Mouse (Mus musculus): ENCODE data around the gene Nadsyn1. TPM values are rescaled to one million over a fixed set of nuclear protein-coding genes. Genes with fewer than 3 reads are reported as not detected.

The Nadsyn1 gene
- total RNA-seq, 4 experiments from 2014 or later = 5.4 to 7.8 (median 5.7) TPM

DNA sequence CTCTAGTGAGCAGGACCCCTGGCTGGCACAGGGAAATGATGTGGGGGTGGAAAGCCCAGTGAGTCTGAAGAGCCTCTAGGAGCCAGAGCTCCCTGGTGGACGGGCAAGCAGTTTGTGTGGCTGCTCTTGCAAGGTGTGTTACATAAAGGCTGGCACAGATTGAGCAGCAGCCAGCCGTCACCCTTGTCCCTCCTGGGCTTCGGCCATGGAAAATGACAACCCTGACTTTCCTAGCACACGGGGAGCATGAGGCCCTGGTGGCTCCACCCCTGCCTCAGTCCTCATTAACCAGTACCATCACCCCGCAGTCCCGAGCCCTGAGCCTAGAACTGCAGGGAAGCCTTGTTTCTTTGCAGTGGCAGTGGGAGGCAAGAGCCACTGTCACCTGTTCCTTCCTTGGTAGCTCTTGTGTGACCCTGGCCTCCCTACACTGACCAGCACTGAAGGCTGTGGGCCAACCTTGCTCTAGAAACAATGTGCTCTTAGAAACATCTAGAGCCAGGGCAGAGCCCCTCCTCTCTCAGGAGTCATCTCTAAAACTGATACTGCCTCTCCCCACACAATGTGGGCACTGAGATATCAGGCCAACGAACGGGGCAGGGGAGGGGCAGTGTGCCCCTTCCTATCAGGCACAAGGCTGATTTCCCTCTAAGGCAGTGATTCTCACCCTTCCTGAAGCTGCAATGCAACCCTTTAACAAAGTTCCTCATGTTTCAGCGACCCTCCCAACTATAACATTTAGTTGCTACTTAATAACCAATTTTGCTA, 67.1 kb downstream of the Nadsyn1 start:
- DNase-seq (ENCODE audit: low spot score in 2 of 2) = no peak

DNA sequence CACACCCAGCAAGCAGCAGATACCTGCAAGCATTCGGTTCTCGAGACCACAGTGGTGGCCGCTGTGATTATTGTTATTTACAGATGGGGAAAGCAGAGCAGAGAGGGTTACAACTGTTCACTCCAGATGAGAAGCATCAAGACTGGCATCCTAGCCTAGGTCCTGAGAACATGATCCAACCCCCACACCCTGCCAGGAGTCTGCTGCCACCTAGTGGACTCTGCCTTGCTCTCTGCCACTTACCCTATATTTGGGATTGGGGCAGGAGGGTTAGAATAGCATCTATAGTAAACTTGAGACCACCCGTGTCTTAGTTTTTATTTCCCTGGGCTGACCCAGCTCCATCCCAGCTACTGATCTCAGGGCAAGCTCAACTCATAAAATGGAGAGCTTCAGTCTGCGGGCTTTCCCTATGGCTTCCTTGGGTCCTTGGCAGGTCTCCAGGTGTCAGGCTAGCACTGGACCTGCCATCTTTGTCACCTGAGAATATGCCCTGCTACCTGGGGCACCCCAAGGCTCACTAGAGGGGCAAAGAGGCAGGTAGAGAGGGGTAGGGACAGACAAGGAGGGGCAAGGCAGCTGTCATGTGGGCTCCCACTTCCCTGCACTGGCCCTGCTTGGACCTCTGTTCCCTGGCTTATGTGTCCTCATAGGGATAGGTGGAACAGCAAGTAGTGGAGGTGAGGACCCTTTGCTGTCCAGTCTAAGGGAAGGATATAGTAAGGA, 68.5 kb downstream of the Nadsyn1 start:
- no peak for DNase-seq (ENCODE audit: low spot score in 2 of 2)

DNA sequence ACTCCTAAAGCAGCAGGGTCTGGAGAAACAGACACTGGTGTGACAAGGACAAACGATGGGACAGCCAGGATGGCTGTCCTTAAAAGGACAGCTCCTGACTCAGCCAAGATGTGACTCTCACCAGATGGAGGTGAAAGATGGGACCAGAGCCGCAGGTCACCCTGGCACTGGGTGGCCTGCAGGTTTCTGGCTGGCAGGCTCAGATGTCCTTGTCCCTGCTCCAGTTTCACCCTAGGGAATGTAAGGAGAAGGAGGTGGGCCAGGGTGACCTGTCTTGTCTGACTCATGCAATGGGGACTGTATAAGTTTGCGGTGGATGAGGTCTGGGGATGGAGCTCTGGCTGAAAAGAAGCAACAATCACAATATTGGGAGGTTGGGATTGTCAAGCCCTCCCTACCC, 70.0 kb downstream of the Nadsyn1 start:
- DNase-seq (ENCODE audit: low spot score in 2 of 2) = no peak

DNA sequence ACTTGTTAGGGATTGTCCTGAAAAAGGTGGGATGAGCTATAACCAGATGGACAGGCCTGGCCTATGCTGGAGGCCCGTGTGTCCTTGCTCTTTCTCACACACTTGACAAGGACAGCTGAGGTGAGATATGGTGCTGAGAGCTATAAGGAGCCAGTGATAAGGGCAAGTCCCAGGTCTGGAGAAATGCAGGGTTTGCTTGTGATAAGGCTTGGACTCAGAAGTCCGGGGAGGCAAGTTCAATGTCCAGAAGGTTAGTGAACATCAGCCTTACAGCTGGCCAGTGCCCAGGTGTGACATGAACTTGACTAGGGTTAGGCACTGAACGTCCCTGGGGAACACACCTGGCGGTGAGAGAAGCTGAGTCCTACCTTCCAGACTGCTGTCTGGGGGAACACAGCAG, 70.6 kb downstream of the Nadsyn1 start:
- no peak for DNase-seq (ENCODE audit: low spot score in 2 of 2)

DNA sequence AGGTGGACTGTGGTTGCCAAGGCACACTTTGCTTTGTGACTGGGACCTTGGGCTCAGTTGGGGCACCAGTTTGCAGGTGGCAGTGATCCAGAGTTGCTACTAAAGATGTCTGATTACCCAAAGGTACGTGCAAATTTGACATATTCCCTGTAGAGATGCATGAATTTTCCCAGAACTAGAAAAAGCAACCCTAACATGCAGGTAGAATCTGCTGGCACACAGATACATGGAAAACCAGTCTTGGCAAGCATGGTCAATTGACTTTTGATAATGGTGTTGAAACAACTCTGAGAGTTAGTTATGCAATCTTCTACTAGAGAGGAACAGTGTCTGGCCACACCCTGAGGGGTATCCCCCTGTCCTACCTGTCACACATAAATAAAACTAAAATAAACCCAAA, 71.3 kb downstream of the Nadsyn1 start:
- no peak for DNase-seq (ENCODE audit: low spot score in 2 of 2)

DNA sequence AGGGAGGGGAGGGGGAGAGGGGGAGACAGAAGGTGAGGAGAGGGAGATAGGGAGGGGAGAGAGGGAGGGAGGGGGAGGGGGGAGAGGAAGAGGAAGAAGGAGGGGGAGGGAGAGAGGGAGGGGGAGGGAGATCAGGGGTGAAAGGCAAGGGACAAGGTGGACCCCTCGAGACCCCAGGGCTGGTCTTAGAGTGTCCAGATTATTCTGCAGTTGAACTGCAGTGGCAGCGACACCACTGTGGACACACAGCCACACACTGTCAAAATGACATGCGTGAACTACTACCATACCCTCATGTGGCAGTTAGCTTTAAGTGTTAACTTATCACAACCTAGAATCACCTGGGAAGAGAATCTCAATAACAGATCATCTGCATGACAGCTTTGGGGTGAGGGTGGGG, 73.6 kb downstream of the Nadsyn1 start:
- no peak for DNase-seq (ENCODE audit: low spot score in 2 of 2)

DNA sequence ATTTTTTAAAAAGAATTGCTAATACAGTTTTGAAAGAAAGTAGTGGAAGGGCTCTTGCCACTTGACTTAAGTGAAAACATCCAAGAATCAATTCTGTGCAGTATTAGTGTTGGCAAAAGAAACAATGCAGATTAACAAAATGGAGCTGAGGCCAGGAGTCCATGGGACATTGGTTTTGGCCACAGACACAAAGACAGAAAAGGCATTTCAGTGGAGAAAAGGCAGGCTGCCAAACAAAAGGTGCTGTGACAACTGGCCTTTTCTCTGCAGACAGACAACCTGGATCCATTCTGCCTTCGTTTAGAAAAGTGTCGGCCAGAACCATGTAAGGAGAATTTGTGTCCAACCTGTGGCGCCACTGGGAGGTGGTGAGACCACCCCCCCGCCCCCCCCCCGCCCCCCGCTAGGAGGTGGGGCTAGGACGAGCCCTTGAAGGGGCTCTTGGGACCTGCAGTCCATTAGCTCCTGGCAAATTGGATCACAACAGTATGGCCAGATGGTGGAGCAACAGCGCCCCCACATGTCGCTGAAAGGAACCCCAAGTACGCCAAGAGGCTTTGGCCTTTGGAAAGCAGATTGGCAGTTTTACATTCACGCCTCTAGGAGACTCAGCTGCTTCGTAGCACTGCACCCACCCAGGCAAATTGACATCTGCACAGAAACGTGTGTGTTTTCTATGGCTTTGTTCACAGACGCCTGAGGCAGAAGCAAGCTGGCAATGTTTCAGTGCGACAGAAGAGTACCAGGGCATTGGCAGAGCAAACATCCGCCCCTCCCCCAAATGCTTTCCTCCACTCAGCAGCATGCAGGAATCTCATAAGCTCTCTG, 74.4 kb downstream of the Nadsyn1 start:
- peak; percentile 78 to 87 for DNase-seq (ENCODE audit: low spot score in 2 of 2)

Small RNA genes lying within 50 kb of the gene (microRNA-seq; reads per million reads assigned to microRNA genes)
- 0 reads per million in 2 experiments for gene Gm22064

Other genes starting within 250 kb of the Nadsyn1 start
- gene Cars, start 222.8 kb downstream of the Nadsyn1 start, total RNA-seq (2022) = 10 to 100 TPM; 50.1 to 58.2 (median 54.2) TPM
- not detected for gene Tnfrsf26, start 194.1 kb downstream of the Nadsyn1 start, total RNA-seq (2022)
- gene Tnfrsf22, start 173.2 kb downstream of the Nadsyn1 start, total RNA-seq (2022) = 1 to 10 TPM; 1.0 to 2.9 (median 2.8) TPM
- gene Tnfrsf23, start 137.0 kb downstream of the Nadsyn1 start, total RNA-seq (2022) = 1 to 10 TPM in 2 of 4 experiments, under 1 TPM in 2; 0.72 to 2.3 (median 1.1) TPM
- gene Osbpl5, start 65.9 kb downstream of the Nadsyn1 start, total RNA-seq (2022) = 10 to 100 TPM; 32.1 to 43.1 (median 38.2) TPM
- gene Mrgprg, start 55.9 kb downstream of the Nadsyn1 start, total RNA-seq (2022) = not detected
- gene Mrgpre, start 38.3 kb downstream of the Nadsyn1 start, total RNA-seq (2022) = 1 to 10 TPM; 7.0 to 8.4 (median 7.8) TPM
- gene Dhcr7, start 296 bp upstream of the Nadsyn1 start, total RNA-seq (2022) = 10 to 100 TPM; 37.6 to 43.0 (median 39.8) TPM
- gene Gm498, start 44.0 kb upstream of the Nadsyn1 start, total RNA-seq (2022) = not detected
- 100 to 1,000 TPM; 108 to 123 (median 112) TPM for gene Shank2, start 179.1 kb upstream of the Nadsyn1 start, total RNA-seq (2022)